In the genomic region with DNA sequence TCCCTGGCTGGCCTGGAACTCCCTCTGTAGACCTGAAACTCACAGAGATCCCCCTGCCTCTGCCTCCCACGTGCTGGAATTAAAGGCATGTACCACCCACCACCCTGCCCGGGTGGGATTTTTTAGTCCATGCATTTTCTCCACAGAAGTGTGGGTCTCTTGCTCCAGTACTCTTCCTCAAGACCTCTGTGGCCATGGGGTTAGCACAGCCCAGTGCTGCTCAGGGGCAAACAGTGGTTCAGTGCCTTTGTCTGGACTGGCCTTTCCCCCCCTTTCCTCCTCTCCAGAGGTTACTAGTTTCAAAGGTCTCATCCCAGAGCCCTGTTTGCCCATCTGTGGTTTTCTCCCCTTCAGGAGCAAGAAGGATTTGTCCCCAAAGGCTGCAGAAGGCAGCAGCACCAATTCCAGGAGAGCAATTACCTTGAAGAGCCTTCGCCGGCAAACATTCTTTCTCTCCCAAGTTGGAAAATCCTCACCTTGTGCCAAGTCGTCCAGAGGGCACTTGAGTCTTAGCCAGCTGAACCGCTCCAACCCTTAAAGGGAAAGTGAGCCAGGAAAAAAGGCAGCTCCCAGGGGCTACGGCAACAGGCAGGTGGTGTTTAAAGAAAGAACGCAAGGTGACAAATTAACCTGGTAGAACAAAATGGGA, we compare ENCODE assay signal across 15 mouse cellular contexts. TPM values are rescaled to one million over a fixed set of nuclear protein-coding genes. Genes with fewer than 3 reads are reported as not detected.
DNase-seq lines count a peak whose midpoint lies in the region; ATAC-seq and TF ChIP-seq lines count a peak whose summit lies in the region.
"Had no signal": no experiment of that assay in that cellular context is flagged by ENCODE, and none has a peak within 500 bp of the region (broad histone marks: within the 10 kb centered on the region; RNA-seq: fewer than 3 reads in every experiment).

No protein-coding gene starts in this region.

- WGBS in heart, embryonic 11.5 days (ENCODE audit: insufficient replicate concordance): 85% methylated on average over 8 of the region's 8 CpGs
- WGBS in heart, embryonic 14.5 days: 58% methylated on average over 8 of the region's 8 CpGs
- WGBS in lung, adult 2 months: 54% methylated on average over 8 of the region's 8 CpGs
- WGBS in midbrain, embryonic 13.5 days: 86% methylated on average over 8 of the region's 8 CpGs

- H3K9ac ChIP-seq in heart, embryonic 11.5 days (ENCODE audit: low read depth, low read length): no peak overlapping the region
- H3K9ac ChIP-seq in heart, embryonic 14.5 days (ENCODE audit: low read length): no peak overlapping the region
- no peak overlapping the region for H3K9ac ChIP-seq in midbrain, embryonic 13.5 days (replicated peaks)
- H3K9ac ChIP-seq: limb, embryonic 15.5 days; neural tube, embryonic 13.5 days had no signal

- H3K9me3 ChIP-seq in heart, embryonic 11.5 days (replicated peaks; ENCODE audit: control insufficient read depth, low read length): no peaks in the 10 kb centered on the region
- no peaks in the 10 kb centered on the region for H3K9me3 ChIP-seq in heart, embryonic 14.5 days (ENCODE audit: control insufficient read depth, low read length)
- 0 out of 2 replicates have a peak, but pooled peaks cover 6% of the 10 kb centered on the region for H3K9me3 ChIP-seq in midbrain, embryonic 13.5 days
- H3K9me3 ChIP-seq: limb, embryonic 15.5 days; neural tube, embryonic 13.5 days had no signal

- peak; percentile 95 for DNase-seq in heart, adult 11 months
- peak; percentile 79 to 93 for DNase-seq in adrenal gland, adult (ENCODE audit: inconsistent age in 2 of 2, low spot score in 1 of 2)
- DNase-seq in lung, adult 2 months: peak; percentile 80
- DNase-seq in spleen, postnatal 10 days (ENCODE audit: low spot score in 2 of 2): no peak
- DNase-seq: thymus, postnatal 14 days had no signal

- no peak overlapping the region for H3K4me3 ChIP-seq in heart, embryonic 11.5 days (ENCODE audit: low read depth, low read length)
- no peak overlapping the region for H3K4me3 ChIP-seq in heart, embryonic 14.5 days (ENCODE audit: control insufficient read depth in 1 of 2, insufficient read depth in 1 of 2, low read depth in 1 of 2, low read length in 2 of 2)
- H3K4me3 ChIP-seq in lung, adult 2 months (replicated peaks; ENCODE audit: extremely low read depth, low read depth, low read length): no peak overlapping the region
- H3K4me3 ChIP-seq in midbrain, embryonic 13.5 days (replicated peaks): no peak overlapping the region
- H3K4me3 ChIP-seq: limb, embryonic 15.5 days; neural tube, embryonic 13.5 days had no signal

- no peak overlapping the region for H3K27ac ChIP-seq in heart, embryonic 11.5 days (ENCODE audit: low read depth, low read length)
- peak overlapping the region; percentile 81 to 82 for H3K27ac ChIP-seq in heart, embryonic 14.5 days (replicated peaks in 1 of 2; ENCODE audit: control insufficient read depth in 1 of 2, insufficient read depth in 1 of 2, low read depth in 2 of 2, low read length in 2 of 2)
- no peak overlapping the region for H3K27ac ChIP-seq in midbrain, embryonic 13.5 days
- H3K27ac ChIP-seq: limb, embryonic 15.5 days; neural tube, embryonic 13.5 days had no signal

- H3K36me3 ChIP-seq in heart, embryonic 11.5 days (ENCODE audit: control insufficient read depth, insufficient read depth, low read length): no peaks in the 10 kb centered on the region
- H3K36me3 ChIP-seq in heart, embryonic 14.5 days (ENCODE audit: control insufficient read depth, insufficient read depth, low read length): no peaks in the 10 kb centered on the region
- H3K36me3 ChIP-seq in midbrain, embryonic 13.5 days: no peaks in the 10 kb centered on the region
- H3K36me3 ChIP-seq: limb, embryonic 15.5 days; neural tube, embryonic 13.5 days had no signal

- no peak for ATAC-seq in heart, embryonic 11.5 days (replicated peaks; ENCODE audit: insufficient number of reproducible peaks, low FRiP score, low TSS enrichment)
- no peak for ATAC-seq in heart, embryonic 14.5 days (ENCODE audit: insufficient number of reproducible peaks, insufficient read depth, low FRiP score, low read depth)
- ATAC-seq in granulocyte monocyte progenitor cell, adult 5-6 weeks (replicated peaks; ENCODE audit: poor library complexity, severe bottlenecking): no peak
- no peak for ATAC-seq in midbrain, embryonic 13.5 days
- ATAC-seq: hindbrain, embryonic 16.5 days had no signal

- no peak for TF ChIP-seq POLR2A in lung, adult 2 months (IDR thresholded peaks at IDR 0.05; ENCODE audit: borderline replicate concordance, extremely low read depth, low read depth, low read length)

- H3K4me1 ChIP-seq in heart, embryonic 11.5 days (ENCODE audit: control insufficient read depth, insufficient read depth, low read length): no peaks in the 10 kb centered on the region
- peaks cover 4 to 6% of the 10 kb centered on the region in 2 experiments; a peak in 3 of 4 replicates for H3K4me1 ChIP-seq in heart, embryonic 14.5 days (ENCODE audit: control insufficient read depth in 2 of 2, insufficient read depth in 2 of 2, low read length in 2 of 2)
- peaks cover 2% of the 10 kb centered on the region; the same call in 1 of the 2 replicates for H3K4me1 ChIP-seq in lung, adult 2 months (ENCODE audit: control insufficient read depth, insufficient read depth, low read length)
- no peaks in the 10 kb centered on the region for H3K4me1 ChIP-seq in midbrain, embryonic 13.5 days (replicated peaks)
- H3K4me1 ChIP-seq: limb, embryonic 15.5 days; neural tube, embryonic 13.5 days had no signal

- no peak for TF ChIP-seq CTCF in lung, adult 2 months (IDR thresholded peaks at IDR 0.05; ENCODE audit: insufficient read depth, low read length)

- H3K4me2 ChIP-seq in heart, embryonic 11.5 days: no peak overlapping the region
- peak overlapping the region; percentile 39; the same call in 1 of the 2 replicates for H3K4me2 ChIP-seq in heart, embryonic 14.5 days (ENCODE audit: low read length)
- no peak overlapping the region for H3K4me2 ChIP-seq in midbrain, embryonic 13.5 days (replicated peaks)
- H3K4me2 ChIP-seq: limb, embryonic 15.5 days; neural tube, embryonic 13.5 days had no signal

- H3K27me3 ChIP-seq in heart, embryonic 11.5 days (ENCODE audit: control insufficient read depth, insufficient read depth, low read length): no peaks in the 10 kb centered on the region
- H3K27me3 ChIP-seq in heart, embryonic 14.5 days (ENCODE audit: control insufficient read depth, insufficient read depth, low read length): no peaks in the 10 kb centered on the region
- H3K27me3 ChIP-seq in midbrain, embryonic 13.5 days: no peaks in the 10 kb centered on the region
- H3K27me3 ChIP-seq: limb, embryonic 15.5 days; neural tube, embryonic 13.5 days had no signal

RNA-seq across cellular contexts. Expression of gene Akap1, which starts 45.1 kb away (rescaled TPM):
- 24.4 and 24.7 TPM in 2 replicates for polyA plus RNA-seq in heart, embryonic 11.5 days (2014; fragmentation: Nextera tagmentation; extraction: Ambion mirVana)
- polyA plus RNA-seq in heart, embryonic 14.5 days (2014; fragmentation: Nextera tagmentation; extraction: Ambion mirVana): 40.5 and 42.0 TPM in 2 replicates
- polyA plus RNA-seq in lung, adult 2 months (2012; rRNA removed): 22.3 and 32.2 TPM in 2 replicates
- 12.7 and 15.2 TPM in 2 replicates for total RNA-seq in granulocyte monocyte progenitor cell, adult 5-6 weeks (2014; fragmentation: Nextera tagmentation)
- 15.9 and 20.7 TPM in 2 replicates for total RNA-seq in granulocyte monocyte progenitor cell, adult 5-6 weeks (2017)
- 25.3 and 27.7 TPM in 2 replicates for polyA plus RNA-seq in midbrain, embryonic 13.5 days (2015; fragmentation: Nextera tagmentation; extraction: Ambion mirVana)

RNA-seq across cellular contexts. Expression of gene Scpep1, which starts 45.8 kb away (rescaled TPM):
- 51.2 and 58.0 TPM in 2 replicates for polyA plus RNA-seq in heart, embryonic 11.5 days (2014; fragmentation: Nextera tagmentation; extraction: Ambion mirVana)
- polyA plus RNA-seq in heart, embryonic 14.5 days (2014; fragmentation: Nextera tagmentation; extraction: Ambion mirVana): 48.0 and 49.9 TPM in 2 replicates
- 17.7 and 28.1 TPM in 2 replicates for polyA plus RNA-seq in lung, adult 2 months (2012; rRNA removed)
- total RNA-seq in granulocyte monocyte progenitor cell, adult 5-6 weeks (2014; fragmentation: Nextera tagmentation): 18.1 and 22.3 TPM in 2 replicates
- 11.5 and 13.4 TPM in 2 replicates for total RNA-seq in granulocyte monocyte progenitor cell, adult 5-6 weeks (2017)
- polyA plus RNA-seq in midbrain, embryonic 13.5 days (2015; fragmentation: Nextera tagmentation; extraction: Ambion mirVana): 26.7 and 27.8 TPM in 2 replicates

RNA-seq across cellular contexts. Expression of gene Elobl, which starts 57.2 kb away (rescaled TPM):
- not detected in 2 replicates for polyA plus RNA-seq in heart, embryonic 11.5 days (2014; fragmentation: Nextera tagmentation; extraction: Ambion mirVana)
- not detected in 2 replicates for polyA plus RNA-seq in heart, embryonic 14.5 days (2014; fragmentation: Nextera tagmentation; extraction: Ambion mirVana)
- 0.97 and 1.3 TPM in 2 replicates for polyA plus RNA-seq in lung, adult 2 months (2012; rRNA removed)
- not detected in 2 replicates for total RNA-seq in granulocyte monocyte progenitor cell, adult 5-6 weeks (2014; fragmentation: Nextera tagmentation)
- total RNA-seq in granulocyte monocyte progenitor cell, adult 5-6 weeks (2017): not detected in 2 replicates
- not detected in 2 replicates for polyA plus RNA-seq in midbrain, embryonic 13.5 days (2015; fragmentation: Nextera tagmentation; extraction: Ambion mirVana)
- total RNA-seq: adrenal gland, postnatal 4 days had no signal
- polyA plus RNA-seq: C2C12; embryonic facial prominence, embryonic 14.5 days; hindbrain, embryonic 16.5 days; limb, embryonic 15.5 days; neural tube, embryonic 13.5 days had no signal

Comparison
In these comparisons a context has a peak if more than half of its experiments do, and no peak if none do; other contexts are left out.
1. H3K27ac ChIP-seq: peak in heart, embryonic 14.5 days (2 of 2); none in heart, embryonic 11.5 days (single experiment) and midbrain, embryonic 13.5 days (single experiment).
2. DNase-seq: peak in heart, adult 11 months (single experiment), adrenal gland, adult (2 of 2) and lung, adult 2 months (single experiment); none in spleen, postnatal 10 days (0 of 2).